In genomic region chr10:19013351-19013750, GRCm38 (mm10) we compare ENCODE assay signal across 16 mouse cellular contexts. TPM values are rescaled to one million over a fixed set of nuclear protein-coding genes. Genes with fewer than 3 reads are reported as not detected.
DNase-seq lines count a peak whose midpoint lies in the region; ATAC-seq and TF ChIP-seq lines count a peak whose summit lies in the region.
"Had no signal": no experiment of that assay in that cellular context is flagged by ENCODE, and none has a peak within 500 bp of the region (broad histone marks: within the 10 kb centered on the region; RNA-seq: fewer than 3 reads in every experiment).

No protein-coding gene starts in this region.

- no peak for TF ChIP-seq EP300 in CH12.LX (IDR thresholded peaks at IDR 0.05; ENCODE audit: low read length)

- H3K4me2 ChIP-seq in kidney, postnatal 0 days (ENCODE audit: low read length) = peak overlapping the region; percentile 19; the same call in 1 of the 2 replicates
- H3K4me2 ChIP-seq in CH12.LX (ENCODE audit: insufficient read depth, low read depth, poor library complexity, severe bottlenecking) = peak overlapping the region; percentile 92

- H3K27ac ChIP-seq in heart, embryonic 10.5 days = no peak overlapping the region
- H3K27ac ChIP-seq in kidney, postnatal 0 days = no peak overlapping the region
- H3K27ac ChIP-seq in CH12.LX (ENCODE audit: insufficient read depth, low read depth) (peak overlapping the region; percentile 90), macrophage (peak overlapping the region; percentile 80)
- H3K27ac ChIP-seq: hindbrain, embryonic 14.5 days had no signal

- H3K4me1 ChIP-seq in heart, embryonic 10.5 days = peaks cover 30% of the 10 kb centered on the region
- no peaks in the 10 kb centered on the region for H3K4me1 ChIP-seq in kidney, postnatal 0 days (replicated peaks; ENCODE audit: insufficient read depth, low read length)
- peaks cover 0 to 8% of the 10 kb centered on the region in 2 experiments; a peak in 2 of 4 replicates for H3K4me1 ChIP-seq in CH12.LX (ENCODE audit: control insufficient read depth in 1 of 2, insufficient read depth in 2 of 2)

- ATAC-seq in kidney, postnatal 0 days (replicated peaks; ENCODE audit: low FRiP score, low read depth) = no peak
- ATAC-seq: forebrain, embryonic 16.5 days had no signal

- TF ChIP-seq POLR2A in CH12.LX (IDR thresholded peaks at IDR 0.05; ENCODE audit: low read depth, low read length) = no peak

- in situ Hi-C loops in CH12.LX (cut with MboI; ENCODE audit: low pct_ligation_motif_present, low pct_unique_long_range_greater_than_20kb, low sequenced_read_pairs) = no loop called here

- no peaks in the 10 kb centered on the region for H3K9me3 ChIP-seq in heart, embryonic 10.5 days
- H3K9me3 ChIP-seq in kidney, postnatal 0 days (replicated peaks; ENCODE audit: low read length) = no peaks in the 10 kb centered on the region
- no peaks in the 10 kb centered on the region for H3K9me3 ChIP-seq in CH12.LX (replicated peaks; ENCODE audit: low read length)

- TF ChIP-seq CTCF in kidney, postnatal 0 days (IDR thresholded peaks at IDR 0.05; ENCODE audit: low read depth) = no peak
- no peak for TF ChIP-seq CTCF in CH12.LX (conservative IDR thresholded peaks at IDR 0.05 in 1 of 2, IDR thresholded peaks at IDR 0.05 in 1 of 2; ENCODE audit: low read depth in 2 of 2, low read length in 2 of 2)

- 72% methylated on average over 3 of the region's 3 CpGs for WGBS in heart, embryonic 10.5 days
- 85% methylated on average over 3 of the region's 3 CpGs for WGBS in kidney, postnatal 0 days
- 84% methylated on average over 3 of the region's 3 CpGs for whole genome bisulfite sequencing in macrophage (ENCODE audit: missing documents)

- no peak overlapping the region for H3K9ac ChIP-seq in kidney, postnatal 0 days (ENCODE audit: low read depth, low read length)
- H3K9ac ChIP-seq in CH12.LX (ENCODE audit: insufficient read depth, low read depth) = peak overlapping the region; percentile 87

- DNase-seq in heart, embryonic 10.5 days (ENCODE audit: low spot score) = no peak
- DNase-seq in heart, adult 9 months (ENCODE audit: low spot score in 2 of 2) = no peak
- no peak for DNase-seq in kidney, postnatal 0 days (ENCODE audit: low spot score)
- no peak for DNase-seq in kidney, postnatal 10 days
- no peak for DNase-seq in CH12.LX (ENCODE audit: extremely low read depth)
- DNase-seq in ovary, postnatal 36 days (ENCODE audit: low spot score) = no peak
- no peak for DNase-seq in layer of hippocampus, adult 9-10 months (ENCODE audit: low spot score)
- DNase-seq: cerebellum, adult 18-20 months; gastrocnemius, postnatal 36 days; kidney, adult 9 months; left cerebral cortex, postnatal 4 days; retina, postnatal 1 day had no signal

- H3K79me2 ChIP-seq in CH12.LX (replicated peaks; ENCODE audit: control insufficient read depth, extremely low read depth, insufficient read depth, poor library complexity, severe bottlenecking) (peaks cover 55% of the 10 kb centered on the region), macrophage (ENCODE audit: inconsistent target) (peaks cover 59% of the 10 kb centered on the region)

- H3K27me3 ChIP-seq in heart, embryonic 10.5 days (ENCODE audit: insufficient read depth, poor library complexity, severe bottlenecking) = no peaks in the 10 kb centered on the region
- no peaks in the 10 kb centered on the region for H3K27me3 ChIP-seq in kidney, postnatal 0 days (ENCODE audit: insufficient read depth, low read length)
- no peaks in the 10 kb centered on the region for H3K27me3 ChIP-seq in CH12.LX (replicated peaks)

- no peaks in the 10 kb centered on the region for H3K36me3 ChIP-seq in heart, embryonic 10.5 days
- no peaks in the 10 kb centered on the region for H3K36me3 ChIP-seq in kidney, postnatal 0 days (ENCODE audit: insufficient read depth, low read length)
- H3K36me3 ChIP-seq in CH12.LX (replicated peaks in 1 of 2; ENCODE audit: control insufficient read depth in 1 of 2, insufficient read depth in 1 of 2, low read length in 1 of 2) (peaks cover 20 to 27% of the 10 kb centered on the region in 2 experiments), macrophage (ENCODE audit: inconsistent target) (no peaks in the 10 kb centered on the region)

- dilution Hi-C loops in CH12.LX (cut with MboI; ENCODE audit: extremely low pct_ligation_motif_present, extremely low pct_unique_long_range_greater_than_20kb, low sequenced_read_pairs) = no loop called here

- H3K4me3 ChIP-seq in heart, embryonic 10.5 days = peak overlapping the region; percentile 4; the same call in 1 of the 2 replicates
- H3K4me3 ChIP-seq in kidney, postnatal 0 days (replicated peaks; ENCODE audit: low read depth, low read length) = no peak overlapping the region
- H3K4me3 ChIP-seq in CH12.LX (replicated peaks in 1 of 3; ENCODE audit: low read depth in 2 of 3, low read length in 2 of 3, poor library complexity in 1 of 3) (peak overlapping the region; percentile 96 to 99 (median 99)), macrophage (ENCODE audit: inconsistent target) (peak overlapping the region; percentile 78)
- H3K4me3 ChIP-seq: erythroblast, embryonic 14.5 days had no signal

- TF ChIP-seq RAD21 in CH12.LX (IDR thresholded peaks at IDR 0.05; ENCODE audit: low read depth, low read length) = no peak

TF ChIP-seq in CH12.LX, 34 proteins besides CTCF, POLR2A, EP300 and RAD21:
- TF ChIP-seq SIN3A (IDR thresholded peaks at IDR 0.05; ENCODE audit: low read length) = no peak
- no peak for TF ChIP-seq E2F4 (IDR thresholded peaks at IDR 0.05; ENCODE audit: insufficient replicate concordance, low read depth, low read length)
- TF ChIP-seq UBTF (IDR thresholded peaks at IDR 0.05; ENCODE audit: low read depth, low read length) = no peak
- TF ChIP-seq USF2 (conservative IDR thresholded peaks at IDR 0.05; ENCODE audit: low read depth, low read length) = no peak
- no peak for TF ChIP-seq JUND (conservative IDR thresholded peaks at IDR 0.05; ENCODE audit: low read depth, low read length)
- TF ChIP-seq MAZ (IDR thresholded peaks at IDR 0.05; ENCODE audit: low read depth, low read length) = no peak
- no peak for TF ChIP-seq CHD2 (IDR thresholded peaks at IDR 0.05; ENCODE audit: low read length)
- TF ChIP-seq IRF4 (IDR thresholded peaks at IDR 0.05; ENCODE audit: low read depth, low read length) = no peak
- TF ChIP-seq MAX (IDR thresholded peaks at IDR 0.05; ENCODE audit: low read length) = no peak
- TF ChIP-seq USF1 (IDR thresholded peaks at IDR 0.05; ENCODE audit: low read depth, low read length) = no peak
- no peak for TF ChIP-seq JUN (IDR thresholded peaks at IDR 0.05; ENCODE audit: insufficient read depth, low read depth, low read length)
- TF ChIP-seq GABPA (IDR thresholded peaks at IDR 0.05; ENCODE audit: insufficient replicate concordance, low read depth, low read length) = no peak
- TF ChIP-seq NRF1 (IDR thresholded peaks at IDR 0.05; ENCODE audit: low read depth, low read length) = no peak
- no peak for TF ChIP-seq TBP (conservative IDR thresholded peaks at IDR 0.05; ENCODE audit: low read depth, low read length)
- TF ChIP-seq MEF2A (IDR thresholded peaks at IDR 0.05; ENCODE audit: borderline replicate concordance, low read depth, low read length) = no peak
- TF ChIP-seq ETS1 (conservative IDR thresholded peaks at IDR 0.05; ENCODE audit: low read depth, low read length) = no peak

RNA-seq across cellular contexts. Expression of gene Tnfaip3, which starts 2.1 kb away (rescaled TPM):
- polyA plus RNA-seq in heart, embryonic 10.5 days (2016; fragmentation: Nextera tagmentation; extraction: Ambion mirVana) = 1.6 and 3.7 TPM in 2 replicates
- 2.5 and 2.6 TPM in 2 replicates for polyA plus RNA-seq in kidney, postnatal 0 days (2015; fragmentation: Nextera tagmentation; extraction: Ambion mirVana)
- total RNA-seq in CH12.LX (2012; rRNA removed) (65.3 and 95.3 TPM in 2 replicates), CH12.LX (2014; rRNA removed) (38.8 and 51.7 TPM in 2 replicates)
- polyA plus RNA-seq in CH12.LX (2012; ENCODE audit: insufficient read length, low read depth) (21.4 and 24.6 TPM in 2 replicates), macrophage (2018) (19.8 to 40.5 TPM (median 21.4 TPM) in 3 replicates)
- total RNA-seq in macrophage (2018; cell fraction: chromatin; rRNA removed) = 1,000 to 10,000 TPM in 15 of 26 experiments, 100 to 1,000 TPM in 9, 10 to 100 TPM in 2; 39.9 to 4,056 (median 1,550) TPM
- 1,000 to 10,000 TPM in 4 of 26 experiments, 100 to 1,000 TPM in 14, 10 to 100 TPM in 8; 19.7 to 1,707 (median 322) TPM for total RNA-seq in macrophage (2018; cell fraction: cytosol; rRNA removed)
- 1,000 to 10,000 TPM in 17 of 26 experiments, 100 to 1,000 TPM in 8, 10 to 100 TPM in 1; 40.8 to 3,646 (median 1,608) TPM for total RNA-seq in macrophage (2018; cell fraction: nucleus; rRNA removed)

Comparison
In these comparisons a context has a peak if more than half of its experiments do, and no peak if none do; other contexts are left out.
1. H3K27ac ChIP-seq: peak in CH12.LX (single experiment) and macrophage (single experiment); none in heart, embryonic 10.5 days (single experiment) and kidney, postnatal 0 days (single experiment).